Mouse (Mus musculus) Muller cell, postnatal 12 days (primary cell): Measurements from ENCODE around the gene Clip2.

ENCODE experiments used
- DNase-seq: peaks from one replicate; pipeline ENCODE4 v3.0.0-alpha.2; 2015; ENCODE audit errors: inconsistent ontology term

Gene Clip2

GRCm38 (mm10) chr5:134525971-134526711 is 26.1 kb downstream of the Clip2 start:
- no peak for DNase-seq

- DNase-seq: no peak
Measured at GRCm38 (mm10) chr5:134523728-134524127, 28.5 kb downstream of the Clip2 start.

GRCm38 (mm10) chr5:134522524-134522923 is 29.7 kb downstream of the Clip2 start:
- DNase-seq: no peak

GRCm38 (mm10) chr5:134521806-134522205 is 30.4 kb downstream of the Clip2 start:
- DNase-seq: no peak

- DNase-seq: no peak
Measured at GRCm38 (mm10) chr5:134521131-134521530, 31.1 kb downstream of the Clip2 start.

GRCm38 (mm10) chr5:134520120-134520519 is 32.1 kb downstream of the Clip2 start:
- no peak for DNase-seq

- no peak for DNase-seq
Measured at GRCm38 (mm10) chr5:134519471-134519870, 32.8 kb downstream of the Clip2 start.

- DNase-seq: no peak
Measured at GRCm38 (mm10) chr5:134512086-134512485, 40.1 kb downstream of the Clip2 start.

GRCm38 (mm10) chr5:134510266-134510665 is 42.0 kb downstream of the Clip2 start:
- no peak for DNase-seq

GRCm38 (mm10) chr5:134508965-134509364 is 43.3 kb downstream of the Clip2 start:
- no peak for DNase-seq

- DNase-seq: no peak
Measured at GRCm38 (mm10) chr5:134507859-134508399, 44.3 kb downstream of the Clip2 start.

- DNase-seq: peak; percentile 74
Measured at GRCm38 (mm10) chr5:134507307-134507706, 44.9 kb downstream of the Clip2 start.

GRCm38 (mm10) chr5:134505810-134506292 is 46.4 kb downstream of the Clip2 start:
- peak; percentile 40 for DNase-seq

GRCm38 (mm10) chr5:134502591-134502990 is 49.6 kb downstream of the Clip2 start:
- DNase-seq: no peak

GRCm38 (mm10) chr5:134501453-134501852 is 50.8 kb downstream of the Clip2 start:
- DNase-seq: no peak

- no peak for DNase-seq
Measured at GRCm38 (mm10) chr5:134500681-134501080, 51.6 kb downstream of the Clip2 start.

- DNase-seq: peak; percentile 53
Measured at GRCm38 (mm10) chr5:134500062-134500461, 52.2 kb downstream of the Clip2 start.

- no peak for DNase-seq
Measured at GRCm38 (mm10) chr5:134497026-134497425, 55.2 kb downstream of the Clip2 start.

GRCm38 (mm10) chr5:134495796-134496195 is 56.4 kb downstream of the Clip2 start:
- DNase-seq: no peak

GRCm38 (mm10) chr5:134494142-134494541 is 58.1 kb downstream of the Clip2 start:
- DNase-seq: peak; percentile 84

- no peak for DNase-seq
Measured at GRCm38 (mm10) chr5:134492956-134493355, 59.3 kb downstream of the Clip2 start.

GRCm38 (mm10) chr5:134491712-134492417 is 60.4 kb downstream of the Clip2 start:
- DNase-seq: peak; percentile 88

GRCm38 (mm10) chr5:134491206-134491605 is 61.0 kb downstream of the Clip2 start:
- no peak for DNase-seq
